Mouse (Mus musculus) hindbrain, embryonic 13.5 days (tissue): Measurements from ENCODE around the gene Tmem248. TPM values are rescaled to one million over a fixed set of nuclear protein-coding genes. Genes with fewer than 3 reads are reported as not detected.

Experiments used
- ATAC-seq: fragments of 200-750 bp; cut with Nextera tagmentation; 2 replicates; pipeline ENCODE4 v1.8.0; 2017; ENCODE audit warnings: moderate TSS enrichment; ENCODE audit not compliant: low FRiP score
- H3K27ac ChIP-seq: fragments of 300-500 bp; sonication (generic); 2 replicates; pipeline ENCODE4 v1.5.1; 2015; ENCODE audit warnings: inconsistent platforms, mild to moderate bottlenecking, moderate library complexity
- H3K27me3 ChIP-seq: fragments of 300-500 bp; sonication (generic); 2 replicates; pipeline ENCODE4 v1.6.1; 2015; ENCODE audit warnings: mild to moderate bottlenecking, inconsistent platforms
- H3K36me3 ChIP-seq: fragments of 300-500 bp; sonication (generic); 2 replicates; pipeline ENCODE4 v1.6.1; 2015; ENCODE audit warnings: mild to moderate bottlenecking, inconsistent platforms
- H3K4me1 ChIP-seq: fragments of 300-500 bp; sonication (generic); replicated peaks from 2 replicates; pipeline ENCODE4 v1.6.1; 2015; ENCODE audit warnings: inconsistent platforms
- H3K4me2 ChIP-seq: fragments of 300-500 bp; sonication (generic); 2 replicates; pipeline ENCODE4 v1.6.1; 2015; ENCODE audit warnings: inconsistent platforms, mild to moderate bottlenecking, moderate library complexity
- H3K4me3 ChIP-seq: fragments of 300-500 bp; sonication (generic); 2 replicates; pipeline ENCODE4 v1.5.1; 2015; ENCODE audit warnings: mild to moderate bottlenecking, inconsistent platforms
- H3K9ac ChIP-seq: fragments of 300-500 bp; sonication (generic); 2 replicates; pipeline ENCODE4 v1.6.1; 2015; ENCODE audit warnings: mild to moderate bottlenecking, inconsistent platforms
- H3K9me3 ChIP-seq: fragments of 300-500 bp; sonication (generic); 2 replicates; pipeline ENCODE4 v1.6.1; 2016; ENCODE audit warnings: inconsistent platforms
- WGBS: fragments of 180-500 bp; shearing (Covaris S2); methylation state at CpG from one replicate; pipeline ENCODE4 v1.1.7; 2015; 5-methylcytosine and 5-hydroxymethylcytosine counted together
- polyA plus RNA-seq: library from polyadenylated mRNA; unstranded; fragments of >200 nt; fragmentation: Nextera tagmentation; extraction: Ambion mirVana; gene quantifications from 2 replicates; pipeline ENCODE4 v1.2.1, GENCODE M21; 2015

The Tmem248 gene
- polyA plus RNA-seq, 1 experiment from 2014 or later, result 23.0 TPM

GRCm38 (mm10) chr5:130273046-130273445 lies 56.2 kb downstream of the Tmem248 start:
- no peaks in the 10 kb centered on the region for H3K27me3 ChIP-seq
- no peak overlapping the region for H3K9ac ChIP-seq
- no peaks in the 10 kb centered on the region for H3K4me1 ChIP-seq
- H3K36me3 ChIP-seq, result peaks cover 81% of the 10 kb centered on the region
- no peak overlapping the region for H3K27ac ChIP-seq
- H3K4me2 ChIP-seq, result no peak overlapping the region
- WGBS, result 94% methylated on average over 6 of the region's 6 CpGs
- H3K4me3 ChIP-seq, result no peak overlapping the region
- no peak for ATAC-seq
- H3K9me3 ChIP-seq, result no peaks in the 10 kb centered on the region

- Histone ChIP-seq H3K4me3 (no peak overlapping the region), H3K9ac (no peak overlapping the region), H3K4me2 (no peak overlapping the region), H3K27me3 (no peaks in the 10 kb centered on the region), H3K9me3 (no peaks in the 10 kb centered on the region), H3K27ac (no peak overlapping the region), H3K4me1 (no peaks in the 10 kb centered on the region), H3K36me3 (peaks cover 86% of the 10 kb centered on the region)
- 52% methylated on average over 4 of the region's 4 CpGs for WGBS
- ATAC-seq, result no peak
Observed at GRCm38 (mm10) chr5:130275509-130275908, 58.6 kb downstream of the Tmem248 start.

GRCm38 (mm10) chr5:130278011-130278472 lies 61.2 kb downstream of the Tmem248 start:
- Histone ChIP-seq H3K9me3 (no peaks in the 10 kb centered on the region), H3K36me3 (peaks cover 89% of the 10 kb centered on the region), H3K4me2 (no peak overlapping the region), H3K4me1 (no peaks in the 10 kb centered on the region), H3K9ac (no peak overlapping the region), H3K27ac (no peak overlapping the region), H3K4me3 (no peak overlapping the region), H3K27me3 (no peaks in the 10 kb centered on the region)
- ATAC-seq, result no peak
- WGBS, result 91% methylated on average over 7 of the region's 7 CpGs

GRCm38 (mm10) chr5:130283079-130283732 lies 66.3 kb downstream of the Tmem248 start:
- H3K27me3 ChIP-seq, result no peaks in the 10 kb centered on the region
- H3K4me1 ChIP-seq, result no peaks in the 10 kb centered on the region
- no peaks in the 10 kb centered on the region for H3K9me3 ChIP-seq
- H3K9ac ChIP-seq, result no peak overlapping the region
- 97% methylated on average over 9 of the region's 9 CpGs for WGBS
- peaks cover 90% of the 10 kb centered on the region for H3K36me3 ChIP-seq
- no peak overlapping the region for H3K27ac ChIP-seq
- H3K4me2 ChIP-seq, result no peak overlapping the region
- no peak overlapping the region for H3K4me3 ChIP-seq
- no peak for ATAC-seq

GRCm38 (mm10) chr5:130288106-130288505 lies 71.2 kb downstream of the Tmem248 start:
- no peaks in the 10 kb centered on the region for H3K9me3 ChIP-seq
- no peaks in the 10 kb centered on the region for H3K4me1 ChIP-seq
- 93% methylated on average over 7 of the region's 7 CpGs for WGBS
- H3K4me2 ChIP-seq, result no peak overlapping the region
- no peaks in the 10 kb centered on the region for H3K27me3 ChIP-seq
- H3K9ac ChIP-seq, result no peak overlapping the region
- H3K36me3 ChIP-seq, result peaks cover 77% of the 10 kb centered on the region
- no peak for ATAC-seq
- H3K4me3 ChIP-seq, result no peak overlapping the region
- no peak overlapping the region for H3K27ac ChIP-seq

- no peak for ATAC-seq
- Histone ChIP-seq H3K4me3 (no peak overlapping the region), H3K27me3 (no peaks in the 10 kb centered on the region), H3K4me1 (peaks cover 7% of the 10 kb centered on the region; the same call in 1 of the 2 replicates), H3K27ac (no peak overlapping the region), H3K36me3 (peaks cover 57% of the 10 kb centered on the region), H3K4me2 (no peak overlapping the region), H3K9ac (no peak overlapping the region), H3K9me3 (no peaks in the 10 kb centered on the region)
- WGBS, result 99% methylated on average over 6 of the region's 6 CpGs
Observed at GRCm38 (mm10) chr5:130290242-130290641, 73.4 kb downstream of the Tmem248 start.

- H3K4me2 ChIP-seq, result no peak overlapping the region
- no peaks in the 10 kb centered on the region for H3K27me3 ChIP-seq
- WGBS, result 96% methylated on average over 12 of the region's 12 CpGs
- H3K4me1 ChIP-seq, result peaks cover 7% of the 10 kb centered on the region; the same call in 1 of the 2 replicates
- H3K9ac ChIP-seq, result no peak overlapping the region
- H3K9me3 ChIP-seq, result no peaks in the 10 kb centered on the region
- H3K27ac ChIP-seq, result no peak overlapping the region
- ATAC-seq, result no peak
- no peak overlapping the region for H3K4me3 ChIP-seq
- H3K36me3 ChIP-seq, result peaks cover 57% of the 10 kb centered on the region
Observed at GRCm38 (mm10) chr5:130290775-130291174, 73.9 kb downstream of the Tmem248 start.

GRCm38 (mm10) chr5:130292976-130293375 lies 76.1 kb downstream of the Tmem248 start:
- Histone ChIP-seq H3K9ac (no peak overlapping the region), H3K4me2 (no peak overlapping the region), H3K27me3 (no peaks in the 10 kb centered on the region), H3K4me1 (peaks cover 7% of the 10 kb centered on the region; the same call in 1 of the 2 replicates), H3K9me3 (no peaks in the 10 kb centered on the region), H3K36me3 (peaks cover 59% of the 10 kb centered on the region), H3K4me3 (no peak overlapping the region), H3K27ac (no peak overlapping the region)
- 87% methylated on average over 4 of the region's 4 CpGs for WGBS
- no peak for ATAC-seq

Other genes starting within 250 kb of the Tmem248 start
- gene Gusb, start 214.0 kb upstream of the Tmem248 start, polyA plus RNA-seq, result 28.9 and 31.9 TPM in 2 replicates
- gene Asl, start 187.8 kb upstream of the Tmem248 start, polyA plus RNA-seq, result 31.3 and 40.2 TPM in 2 replicates
- gene Crcp, start 187.8 kb upstream of the Tmem248 start, polyA plus RNA-seq, result 78.7 and 82.4 TPM in 2 replicates
- 52.5 and 52.8 TPM in 2 replicates for gene Tpst1, start 143.8 kb upstream of the Tmem248 start, polyA plus RNA-seq
- 13.2 and 13.7 TPM in 2 replicates for gene Kctd7, start 72.2 kb upstream of the Tmem248 start, polyA plus RNA-seq
- 40.6 and 40.8 TPM in 2 replicates for gene Rabgef1, start 45.3 kb upstream of the Tmem248 start, polyA plus RNA-seq
- gene Sbds, start 38.4 kb downstream of the Tmem248 start, polyA plus RNA-seq, result 62.0 and 69.1 TPM in 2 replicates
- gene Tyw1, start 38.5 kb downstream of the Tmem248 start, polyA plus RNA-seq, result 24.6 and 25.8 TPM in 2 replicates
- 10.0 and 10.1 TPM in 2 replicates for gene Caln1, start 152.4 kb downstream of the Tmem248 start, polyA plus RNA-seq
- gene A330070K13Rik, start 167.6 kb downstream of the Tmem248 start, polyA plus RNA-seq, result not detected in 2 replicates